Mouse (Mus musculus): ENCODE measurements at regions not wholly inside any gene's neighbourhood (a gene's known extent, or its start where the extent isn't known, plus 50 kb on each side); places are given as distances from the start of the nearest gene placed in this dataset.

GRCm38 (mm10) chr13:26183879-26184278 is 586.1 kb downstream of the Hdgfl1 start:
- H3ac ChIP-seq (ENCODE audit: control insufficient read depth, insufficient read length): no peak overlapping the region
- TF ChIP-seq MYOD1 (IDR thresholded peaks at IDR 0.05; ENCODE audit: control insufficient read depth in 1 of 3, insufficient read length in 2 of 3, low read depth in 2 of 3) (no peak), POLR2A (IDR thresholded peaks at IDR 0.05; ENCODE audit: insufficient read length, low read depth) (no peak), USF1 (IDR thresholded peaks at IDR 0.05; ENCODE audit: low read depth) (no peak), REST (IDR thresholded peaks at IDR 0.05; ENCODE audit: insufficient read depth, insufficient read length) (no peak), CEBPB (IDR thresholded peaks at IDR 0.05; ENCODE audit: insufficient read depth, poor library complexity, severe bottlenecking) (no peak), TCF12 (IDR thresholded peaks at IDR 0.05; ENCODE audit: insufficient read depth, poor library complexity, severe bottlenecking) (no peak), MYOG (IDR thresholded peaks at IDR 0.05; ENCODE audit: control insufficient read depth in 1 of 3, insufficient read depth in 1 of 3, insufficient read length in 2 of 3, low read depth in 2 of 3) (no peak), SRF (IDR thresholded peaks at IDR 0.05; ENCODE audit: control insufficient read depth, insufficient read length, low read depth) (no peak), TCF3 (IDR thresholded peaks at IDR 0.05; ENCODE audit: insufficient read length, low read depth) (no peak), E2F4 (IDR thresholded peaks at IDR 0.05; ENCODE audit: insufficient read depth) (no peak), POLR2AphosphoS2 (IDR thresholded peaks at IDR 0.05; ENCODE audit: insufficient read length, low read depth) (no peak), MAX (IDR thresholded peaks at IDR 0.05; ENCODE audit: low read depth) (no peak)

GRCm38 (mm10) chr13:26171891-26172482 is 598.0 kb downstream of the Hdgfl1 start:
- Histone ChIP-seq H3K27me3 (ENCODE audit: control insufficient read depth, insufficient read depth, insufficient read length) (no peaks in the 10 kb centered on the region), H3K36me3 (ENCODE audit: control insufficient read depth, insufficient read depth) (no peaks in the 10 kb centered on the region), H3K4me3 (no peak overlapping the region), H3K79me2 (ENCODE audit: control insufficient read depth, insufficient read depth) (no peaks in the 10 kb centered on the region), H3K4me2 (ENCODE audit: low read depth) (no peak overlapping the region), H3ac (ENCODE audit: control insufficient read depth, insufficient read length) (no peak overlapping the region)
- TF ChIP-seq MYOG (IDR thresholded peaks at IDR 0.05; ENCODE audit: control insufficient read depth in 1 of 3, insufficient read depth in 1 of 3, insufficient read length in 2 of 3, low read depth in 2 of 3): no peak
- TF ChIP-seq E2F4 (IDR thresholded peaks at IDR 0.05; ENCODE audit: insufficient read depth): no peak
- no peak for TF ChIP-seq TCF12 (IDR thresholded peaks at IDR 0.05; ENCODE audit: insufficient read depth, poor library complexity, severe bottlenecking)
- TF ChIP-seq TCF3 (IDR thresholded peaks at IDR 0.05; ENCODE audit: insufficient read length, low read depth): no peak
- TF ChIP-seq CEBPB (IDR thresholded peaks at IDR 0.05; ENCODE audit: insufficient read depth, poor library complexity, severe bottlenecking): no peak
- no peak for TF ChIP-seq MYOD1 (IDR thresholded peaks at IDR 0.05; ENCODE audit: control insufficient read depth in 1 of 3, insufficient read length in 2 of 3, low read depth in 2 of 3)
- TF ChIP-seq POLR2A (IDR thresholded peaks at IDR 0.05; ENCODE audit: insufficient read length, low read depth): no peak
- no peak for TF ChIP-seq POLR2AphosphoS2 (IDR thresholded peaks at IDR 0.05; ENCODE audit: insufficient read length, low read depth)
- TF ChIP-seq SRF (IDR thresholded peaks at IDR 0.05; ENCODE audit: control insufficient read depth, insufficient read length, low read depth): no peak
- no peak for TF ChIP-seq REST (IDR thresholded peaks at IDR 0.05; ENCODE audit: insufficient read depth, insufficient read length)

More at GRCm38 (mm10) chr13:26183879-26184278, 586.1 kb downstream of the Hdgfl1 start:
- no peaks in the 10 kb centered on the region for H3K79me2 ChIP-seq (ENCODE audit: control insufficient read depth, insufficient read depth)
- H3K4me2 ChIP-seq (ENCODE audit: low read depth): no peak overlapping the region
- H3K36me3 ChIP-seq (ENCODE audit: control insufficient read depth, insufficient read depth): no peaks in the 10 kb centered on the region
- no peaks in the 10 kb centered on the region for H3K27me3 ChIP-seq (ENCODE audit: control insufficient read depth, insufficient read depth, insufficient read length)
- H3K4me3 ChIP-seq: no peak overlapping the region

- no peak for TF ChIP-seq TCF12 (IDR thresholded peaks at IDR 0.05; ENCODE audit: insufficient read depth, poor library complexity, severe bottlenecking)
- TF ChIP-seq MYOD1 (IDR thresholded peaks at IDR 0.05; ENCODE audit: control insufficient read depth in 1 of 3, insufficient read length in 2 of 3, low read depth in 2 of 3): no peak
- no peak for TF ChIP-seq CEBPB (IDR thresholded peaks at IDR 0.05; ENCODE audit: insufficient read depth, poor library complexity, severe bottlenecking)
- TF ChIP-seq SRF (IDR thresholded peaks at IDR 0.05; ENCODE audit: control insufficient read depth, insufficient read length, low read depth): no peak
- no peak for TF ChIP-seq E2F4 (IDR thresholded peaks at IDR 0.05; ENCODE audit: insufficient read depth)
- TF ChIP-seq USF1 (IDR thresholded peaks at IDR 0.05; ENCODE audit: low read depth): no peak
- TF ChIP-seq TCF3 (IDR thresholded peaks at IDR 0.05; ENCODE audit: insufficient read length, low read depth): no peak
- TF ChIP-seq REST (IDR thresholded peaks at IDR 0.05; ENCODE audit: insufficient read depth, insufficient read length): no peak
- TF ChIP-seq POLR2AphosphoS2 (IDR thresholded peaks at IDR 0.05; ENCODE audit: insufficient read length, low read depth): no peak
- no peak for TF ChIP-seq MYOG (IDR thresholded peaks at IDR 0.05; ENCODE audit: control insufficient read depth in 1 of 3, insufficient read depth in 1 of 3, insufficient read length in 2 of 3, low read depth in 2 of 3)
- no peak for TF ChIP-seq POLR2A (IDR thresholded peaks at IDR 0.05; ENCODE audit: insufficient read length, low read depth)
- no peak for TF ChIP-seq MAX (IDR thresholded peaks at IDR 0.05; ENCODE audit: low read depth)
- Histone ChIP-seq H3K79me2 (ENCODE audit: control insufficient read depth, insufficient read depth) (no peaks in the 10 kb centered on the region), H3ac (ENCODE audit: control insufficient read depth, insufficient read length) (no peak overlapping the region), H3K4me3 (no peak overlapping the region), H3K4me2 (ENCODE audit: low read depth) (no peak overlapping the region), H3K36me3 (ENCODE audit: control insufficient read depth, insufficient read depth) (no peaks in the 10 kb centered on the region), H3K27me3 (ENCODE audit: control insufficient read depth, insufficient read depth, insufficient read length) (no peaks in the 10 kb centered on the region)
Measured at GRCm38 (mm10) chr13:26169641-26170040, 600.3 kb downstream of the Hdgfl1 start.

GRCm38 (mm10) chr13:26158703-26159102 is 611.3 kb downstream of the Hdgfl1 start:
- H3K4me2 ChIP-seq (ENCODE audit: low read depth): no peak overlapping the region
- H3K4me3 ChIP-seq: no peak overlapping the region
- no peak overlapping the region for H3ac ChIP-seq (ENCODE audit: control insufficient read depth, insufficient read length)
- no peaks in the 10 kb centered on the region for H3K36me3 ChIP-seq (ENCODE audit: control insufficient read depth, insufficient read depth)
- no peaks in the 10 kb centered on the region for H3K27me3 ChIP-seq (ENCODE audit: control insufficient read depth, insufficient read depth, insufficient read length)
- H3K79me2 ChIP-seq (ENCODE audit: control insufficient read depth, insufficient read depth): no peaks in the 10 kb centered on the region
- TF ChIP-seq TCF3 (IDR thresholded peaks at IDR 0.05; ENCODE audit: insufficient read length, low read depth) (no peak), POLR2AphosphoS2 (IDR thresholded peaks at IDR 0.05; ENCODE audit: insufficient read length, low read depth) (no peak), CEBPB (IDR thresholded peaks at IDR 0.05; ENCODE audit: insufficient read depth, poor library complexity, severe bottlenecking) (no peak), E2F4 (IDR thresholded peaks at IDR 0.05; ENCODE audit: insufficient read depth) (no peak), MYOG (IDR thresholded peaks at IDR 0.05; ENCODE audit: control insufficient read depth in 1 of 3, insufficient read depth in 1 of 3, insufficient read length in 2 of 3, low read depth in 2 of 3) (no peak), POLR2A (IDR thresholded peaks at IDR 0.05; ENCODE audit: insufficient read length, low read depth) (no peak)

Data from myocyte (in vitro differentiated cells).